Mouse (Mus musculus): ENCODE data around the gene Cyp2d26.
"Not testable (repeated sequence)": the region's sequence is repeated elsewhere in the genome, so short reads cannot be mapped to it uniquely, and the experiment has no call there.

Gene Cyp2d26

GRCm38 (mm10) chr15:82794277-82794676 lies at the start of gene Cyp2d26:
Gene Cyp2d26 (minus strand): TSS chr15:82794294.
- DNase-seq, result no peak

- DNase-seq, result no peak
These were observed 45.1 kb upstream of the Cyp2d26 start for GRCm38 (mm10) chr15:82839146-82839545.

GRCm38 (mm10) chr15:82829917-82830316 lies 35.8 kb upstream of the Cyp2d26 start:
- no peak for DNase-seq

- DNase-seq, result no peak
These were observed 31.8 kb upstream of the Cyp2d26 start for GRCm38 (mm10) chr15:82825866-82826265.

GRCm38 (mm10) chr15:82822347-82822746 lies 28.3 kb upstream of the Cyp2d26 start:
- DNase-seq, result no peak

- DNase-seq, result no peak
These were observed 27.6 kb upstream of the Cyp2d26 start for GRCm38 (mm10) chr15:82821657-82822056.

- DNase-seq, result no peak
These were observed 21.2 kb upstream of the Cyp2d26 start for GRCm38 (mm10) chr15:82815296-82815695.

- DNase-seq, result peak; percentile 71
These were observed 20.7 kb upstream of the Cyp2d26 start for GRCm38 (mm10) chr15:82814806-82815205.

- no peak for DNase-seq
These were observed 20.2 kb upstream of the Cyp2d26 start for GRCm38 (mm10) chr15:82814321-82814720.

GRCm38 (mm10) chr15:82810556-82810955 lies 16.5 kb upstream of the Cyp2d26 start:
- DNase-seq, result no peak

- no peak for DNase-seq
These were observed 15.4 kb upstream of the Cyp2d26 start for GRCm38 (mm10) chr15:82809511-82809910.

- DNase-seq, result no peak
These were observed 13.1 kb upstream of the Cyp2d26 start for GRCm38 (mm10) chr15:82806969-82807763.

- DNase-seq, result peak; percentile 81
These were observed 10.9 kb upstream of the Cyp2d26 start for GRCm38 (mm10) chr15:82804708-82805639.

- no peak for DNase-seq
These were observed 1.9 kb upstream of the Cyp2d26 start for GRCm38 (mm10) chr15:82795936-82796440.

GRCm38 (mm10) chr15:82793868-82794267 lies 226 bp downstream of the Cyp2d26 start:
- DNase-seq, result no peak

GRCm38 (mm10) chr15:82793454-82793853 lies 640 bp downstream of the Cyp2d26 start:
- no peak for DNase-seq

- DNase-seq, result no peak
These were observed 1.5 kb downstream of the Cyp2d26 start for GRCm38 (mm10) chr15:82792566-82792965.

GRCm38 (mm10) chr15:82784581-82784980 lies 9.5 kb downstream of the Cyp2d26 start:
- no peak for DNase-seq

GRCm38 (mm10) chr15:82783800-82784199 lies 10.3 kb downstream of the Cyp2d26 start:
- DNase-seq, result no peak

- DNase-seq, result not testable (repeated sequence)
These were observed 16.2 kb downstream of the Cyp2d26 start for GRCm38 (mm10) chr15:82777856-82778255.

GRCm38 (mm10) chr15:82765943-82766342 lies 28.2 kb downstream of the Cyp2d26 start:
- no peak for DNase-seq

GRCm38 (mm10) chr15:82764881-82765280 lies 29.2 kb downstream of the Cyp2d26 start:
- DNase-seq, result no peak

- no peak for DNase-seq
These were observed 30.3 kb downstream of the Cyp2d26 start, which contains the start of gene Cyp2d40 for GRCm38 (mm10) chr15:82763631-82764420. Gene Cyp2d40 (minus strand): TSS chr15:82764183.

Measured in cerebellum, adult 9-10 months (tissue).